ENCODE assay signal across 8 mouse cellular contexts in genomic region chr11:58126397-58127160, GRCm38 (mm10). TPM values are rescaled to one million over a fixed set of nuclear protein-coding genes. Genes with fewer than 3 reads are reported as not detected.
DNase-seq lines count a peak whose midpoint lies in the region; ATAC-seq and TF ChIP-seq lines count a peak whose summit lies in the region.

No protein-coding gene starts in this region.

- no peak for DNase-seq in midbrain, embryonic 10.5 days (ENCODE audit: low spot score)
- DNase-seq in adrenal gland, postnatal 36 days, result peak; percentile 90 to 92
- peak; percentile 68 for DNase-seq in gastrocnemius, postnatal 25 days
- DNase-seq in kidney, adult 8-10 months, result peak; percentile 83 to 86
- peak; percentile 16 for DNase-seq in lung, postnatal 25 days (ENCODE audit: low spot score)
- no peak for DNase-seq in thymus, adult 2 months
- no peak for DNase-seq in embryo, embryonic 10.5 days (ENCODE audit: low spot score)

- WGBS in midbrain, embryonic 13.5 days, result 83% methylated on average over 7 of the region's 7 CpGs
- 90% methylated on average over 7 of the region's 7 CpGs for WGBS in midbrain, embryonic 10.5 days
- WGBS in thymus, adult 2 months, result 87% methylated on average over 7 of the region's 7 CpGs

- H3K36me3 ChIP-seq in midbrain, embryonic 13.5 days, result peaks cover 94% of the 10 kb centered on the region
- H3K36me3 ChIP-seq in midbrain, embryonic 10.5 days, result peaks cover 100% of the 10 kb centered on the region
- peaks cover 62% of the 10 kb centered on the region for H3K36me3 ChIP-seq in thymus, adult 2 months (ENCODE audit: control insufficient read depth, insufficient read depth, low read length)

- peaks cover 3% of the 10 kb centered on the region; the same call in 1 of the 2 replicates for H3K4me1 ChIP-seq in midbrain, embryonic 13.5 days (replicated peaks)
- H3K4me1 ChIP-seq in midbrain, embryonic 10.5 days, result no peaks in the 10 kb centered on the region
- peaks cover under 1% of the 10 kb centered on the region; the same call in 1 of the 2 replicates for H3K4me1 ChIP-seq in thymus, adult 2 months (replicated peaks; ENCODE audit: control insufficient read depth, insufficient read depth, low read length)

- no peak for TF ChIP-seq CTCF in thymus, adult 2 months (IDR thresholded peaks at IDR 0.05; ENCODE audit: borderline replicate concordance, control insufficient read depth, extremely low read depth, insufficient read depth, low read length, poor library complexity)

- no peak overlapping the region for H3K27ac ChIP-seq in midbrain, embryonic 13.5 days
- no peak overlapping the region for H3K27ac ChIP-seq in midbrain, embryonic 10.5 days (replicated peaks)
- H3K27ac ChIP-seq in thymus, adult 2 months (ENCODE audit: control insufficient read depth, insufficient read depth, low read length), result no peak overlapping the region

- H3K9me3 ChIP-seq in midbrain, embryonic 13.5 days, result no peaks in the 10 kb centered on the region
- no peaks in the 10 kb centered on the region for H3K9me3 ChIP-seq in midbrain, embryonic 10.5 days (replicated peaks)

- no peak for TF ChIP-seq POLR2A in thymus, adult 2 months (IDR thresholded peaks at IDR 0.05; ENCODE audit: control insufficient read depth, extremely low read depth, insufficient read depth, low read length, poor library complexity)

- no peak for ATAC-seq in midbrain, embryonic 13.5 days

- H3K27me3 ChIP-seq in midbrain, embryonic 13.5 days, result no peaks in the 10 kb centered on the region
- no peaks in the 10 kb centered on the region for H3K27me3 ChIP-seq in midbrain, embryonic 10.5 days (ENCODE audit: low read depth, poor library complexity, severe bottlenecking)
- H3K27me3 ChIP-seq in thymus, adult 2 months (ENCODE audit: control insufficient read depth, insufficient read depth, low read length), result no peaks in the 10 kb centered on the region

- H3K9ac ChIP-seq in midbrain, embryonic 13.5 days (replicated peaks), result 0 out of 2 replicates have a peak overlapping the region, but pooled peaks have one; percentile 2

- no peak overlapping the region for H3K4me3 ChIP-seq in midbrain, embryonic 13.5 days (replicated peaks)
- H3K4me3 ChIP-seq in midbrain, embryonic 10.5 days, result no peak overlapping the region
- H3K4me3 ChIP-seq in thymus, adult 2 months (ENCODE audit: control insufficient read depth, insufficient read depth, low read length), result no peak overlapping the region

- H3K4me2 ChIP-seq in midbrain, embryonic 13.5 days (replicated peaks), result no peak overlapping the region

RNA-seq across cellular contexts. Expression of gene Cnot8, which starts 22.6 kb away (rescaled TPM):
- 117 and 120 TPM in 2 replicates for polyA plus RNA-seq in midbrain, embryonic 13.5 days (2015; fragmentation: Nextera tagmentation; extraction: Ambion mirVana)
- polyA plus RNA-seq in midbrain, embryonic 10.5 days (2016; fragmentation: Nextera tagmentation; extraction: Ambion mirVana), result 103 and 112 TPM in 2 replicates
- 10 to 100 TPM; 44.0 to 63.7 TPM for total RNA-seq in adrenal gland, postnatal 36 days (2021)
- 10 to 100 TPM; 28.5 to 30.6 TPM for total RNA-seq in gastrocnemius, postnatal 25 days (2021)
- 158 and 192 TPM in 2 replicates for polyA plus RNA-seq in thymus, adult 2 months (2012; rRNA removed)

RNA-seq across cellular contexts. Expression of gene Gm12248, which starts 33.6 kb away (rescaled TPM):
- not detected in 2 replicates for polyA plus RNA-seq in midbrain, embryonic 13.5 days (2015; fragmentation: Nextera tagmentation; extraction: Ambion mirVana)
- not detected in 2 replicates for polyA plus RNA-seq in midbrain, embryonic 10.5 days (2016; fragmentation: Nextera tagmentation; extraction: Ambion mirVana)
- total RNA-seq in adrenal gland, postnatal 36 days (2021), result 1 to 10 TPM in 1 of 2 experiments, not detected in 1; 1.0 TPM
- total RNA-seq in gastrocnemius, postnatal 25 days (2021), result not detected
- polyA plus RNA-seq in thymus, adult 2 months (2012; rRNA removed), result 0.32 and 0.59 TPM in 2 replicates

RNA-seq across cellular contexts. Expression of gene Gemin5, which starts 41.8 kb away (rescaled TPM):
- polyA plus RNA-seq in midbrain, embryonic 13.5 days (2015; fragmentation: Nextera tagmentation; extraction: Ambion mirVana), result 17.5 and 19.1 TPM in 2 replicates
- polyA plus RNA-seq in midbrain, embryonic 10.5 days (2016; fragmentation: Nextera tagmentation; extraction: Ambion mirVana), result 27.1 and 31.4 TPM in 2 replicates
- total RNA-seq in adrenal gland, postnatal 36 days (2021), result 10 to 100 TPM; 21.1 to 32.0 TPM
- 1 to 10 TPM; 8.1 to 9.3 TPM for total RNA-seq in gastrocnemius, postnatal 25 days (2021)
- polyA plus RNA-seq in thymus, adult 2 months (2012; rRNA removed), result 20.4 and 21.8 TPM in 2 replicates

RNA-seq across cellular contexts. Expression of gene Mrpl22, which starts 44.9 kb away (rescaled TPM):
- 114 and 120 TPM in 2 replicates for polyA plus RNA-seq in midbrain, embryonic 13.5 days (2015; fragmentation: Nextera tagmentation; extraction: Ambion mirVana)
- 141 and 142 TPM in 2 replicates for polyA plus RNA-seq in midbrain, embryonic 10.5 days (2016; fragmentation: Nextera tagmentation; extraction: Ambion mirVana)
- 10 to 100 TPM; 72.0 to 75.1 TPM for total RNA-seq in adrenal gland, postnatal 36 days (2021)
- 10 to 100 TPM; 39.0 to 41.5 TPM for total RNA-seq in gastrocnemius, postnatal 25 days (2021)
- 41.3 and 42.0 TPM in 2 replicates for polyA plus RNA-seq in thymus, adult 2 months (2012; rRNA removed)

Comparison
In these comparisons a context has a peak if more than half of its experiments do, and no peak if none do; other contexts are left out.
1. DNase-seq: peak in adrenal gland, postnatal 36 days (2 of 2), gastrocnemius, postnatal 25 days (single experiment), kidney, adult 8-10 months (2 of 2) and lung, postnatal 25 days (single experiment); none in midbrain, embryonic 10.5 days (single experiment), thymus, adult 2 months (single experiment) and embryo, embryonic 10.5 days (single experiment).